Mouse (Mus musculus): ENCODE results near the gene Cdc25b.

- TF ChIP-seq CTCF (IDR thresholded peaks at IDR 0.05; ENCODE audit: borderline replicate concordance, insufficient read depth, low read length) (no peak), POLR2A (IDR thresholded peaks at IDR 0.05; ENCODE audit: low read depth, low read length) (no peak)
Observed at GRCm38 (mm10) chr2:131205521-131206182, 18.9 kb downstream of the Cdc25b start.
